Mouse (Mus musculus) gastrocnemius, postnatal 10 days (tissue): ENCODE measurements around the gene Ddn. TPM values are rescaled to one million over a fixed set of nuclear protein-coding genes. Genes with fewer than 3 reads are reported as not detected.

Experiments used
- DNase-seq: peaks from one replicate; pipeline ENCODE4 v3.0.0; 2021; ENCODE audit warnings: mixed read lengths
- long read RNA-seq, 2 experiments: library from polyadenylated mRNA; stranded (forward); transcript quantifications; one replicate each; pipeline ENCODE4 v2.0.0; 2021
- total RNA-seq, 2 experiments: library from RNA; stranded (reverse); gene quantifications; 2 replicates each; pipeline ENCODE4 v1.2.3; 2021

The Ddn gene
- total RNA-seq = 1 to 10 TPM; 2.2 to 2.7 TPM
- long read RNA-seq, experiment 1, partial matches to known transcripts = 0 of 4 reads
- long read RNA-seq, experiment 1, other reads (novel, unspliced or antisense) = 0 of 4 reads
- long read RNA-seq, experiment 2, partial matches to known transcripts = 0 of 11 reads
- long read RNA-seq, experiment 2, other reads (novel, unspliced or antisense) = 7 of 11 reads

DNA sequence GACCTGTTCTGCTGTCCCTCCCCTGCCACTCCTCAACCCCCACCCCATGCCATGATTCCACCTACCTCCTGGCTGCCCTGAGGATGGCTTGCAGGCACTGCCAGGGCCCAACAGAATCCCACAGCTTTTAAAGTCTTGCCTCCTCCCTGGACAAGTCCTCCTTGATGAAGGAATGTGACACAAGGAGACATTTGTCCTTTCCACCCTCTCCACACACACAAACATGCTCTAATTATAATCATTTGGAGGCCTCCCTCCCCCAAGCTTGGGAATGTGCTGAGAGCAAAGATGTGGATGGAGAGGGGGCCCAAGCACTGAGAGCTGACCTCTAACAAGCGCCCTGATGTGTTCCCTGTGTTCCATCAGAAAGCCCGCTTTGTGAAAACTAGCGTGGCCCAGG is at the start of gene Ddn:
Gene Ddn (minus strand): TSS at position 101 of the 400 bp plus-strand sequence.
- DNase-seq = no peak

DNA sequence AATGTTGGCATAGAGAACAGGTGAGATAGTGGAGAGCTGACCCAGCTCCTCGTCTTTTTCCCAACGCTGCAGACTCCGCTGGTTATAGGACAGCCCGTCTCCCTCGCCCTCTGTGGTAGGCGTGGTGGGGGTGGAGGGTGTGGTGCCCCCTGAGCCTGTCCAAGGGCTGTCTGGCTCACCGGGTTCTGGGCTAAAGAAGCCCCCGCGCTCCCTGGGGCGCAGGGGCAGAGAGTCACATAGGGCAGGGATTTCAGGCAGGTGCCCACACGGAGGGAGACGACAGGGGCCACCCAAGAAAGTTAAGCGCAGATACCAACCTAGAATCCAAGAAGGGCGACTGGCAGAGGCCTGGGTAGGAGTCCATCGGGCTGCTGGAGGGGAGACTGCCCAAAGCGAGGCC is 44.9 kb upstream of the Ddn start:
- DNase-seq = no peak

DNA sequence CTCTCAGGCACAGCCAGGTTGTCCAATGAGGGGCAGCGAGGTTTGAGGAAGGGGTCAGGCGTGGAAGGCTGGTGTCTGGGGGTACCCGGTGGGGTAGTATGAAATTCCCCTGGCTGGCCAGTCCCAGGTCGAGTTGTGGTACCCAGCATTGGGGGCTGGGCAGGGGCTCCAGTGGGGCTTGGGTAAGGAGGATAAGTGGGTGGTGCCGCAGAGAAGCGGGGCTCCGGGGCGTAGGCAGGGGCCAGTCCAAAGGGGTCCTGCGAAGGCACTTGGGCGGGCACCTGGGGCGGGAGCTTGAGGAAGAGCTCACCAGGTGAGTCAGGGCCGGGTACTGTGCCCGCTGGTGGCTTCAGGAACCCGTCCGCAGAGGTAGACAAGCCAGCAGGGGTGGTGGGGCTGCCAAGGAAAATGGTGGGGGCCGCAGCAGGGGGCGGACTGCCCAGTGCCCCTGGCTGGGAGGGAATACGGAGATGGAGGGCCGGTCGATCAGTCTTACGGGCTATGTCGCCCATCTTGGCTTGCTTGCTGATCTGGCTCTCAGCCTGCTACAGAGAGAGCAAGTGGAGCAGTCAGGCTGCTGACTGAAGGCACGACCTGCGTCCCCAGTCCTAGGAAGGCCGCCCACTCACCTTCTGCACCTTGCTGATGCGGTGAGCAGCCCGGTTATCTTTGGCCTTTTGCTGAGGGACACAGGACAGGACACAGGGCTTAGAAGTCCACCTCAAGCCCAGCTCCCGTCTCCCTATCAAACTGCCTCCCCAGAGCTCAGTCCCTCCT is 44.1 kb upstream of the Ddn start:
- no peak for DNase-seq

DNA sequence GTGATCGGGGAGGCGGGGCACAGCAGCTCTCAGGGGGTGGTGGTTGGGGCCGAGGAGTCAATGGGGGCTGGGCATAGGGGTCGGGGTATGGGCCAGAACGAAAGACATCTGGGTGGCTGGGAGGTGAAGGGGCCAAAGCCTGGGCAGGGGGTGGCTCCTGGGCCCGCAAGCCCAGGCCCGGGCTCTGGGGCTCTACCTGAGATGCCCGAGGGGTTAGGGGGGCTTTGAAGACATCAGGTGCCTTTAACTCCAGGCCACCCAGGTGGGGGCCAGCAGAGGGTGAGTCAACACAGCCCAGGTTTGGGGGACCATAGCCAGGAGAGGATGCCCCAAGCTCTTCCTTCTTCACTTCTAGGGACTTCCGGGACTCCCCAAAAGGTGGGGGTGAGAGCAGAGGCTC is 43.4 kb upstream of the Ddn start:
- no peak for DNase-seq

DNA sequence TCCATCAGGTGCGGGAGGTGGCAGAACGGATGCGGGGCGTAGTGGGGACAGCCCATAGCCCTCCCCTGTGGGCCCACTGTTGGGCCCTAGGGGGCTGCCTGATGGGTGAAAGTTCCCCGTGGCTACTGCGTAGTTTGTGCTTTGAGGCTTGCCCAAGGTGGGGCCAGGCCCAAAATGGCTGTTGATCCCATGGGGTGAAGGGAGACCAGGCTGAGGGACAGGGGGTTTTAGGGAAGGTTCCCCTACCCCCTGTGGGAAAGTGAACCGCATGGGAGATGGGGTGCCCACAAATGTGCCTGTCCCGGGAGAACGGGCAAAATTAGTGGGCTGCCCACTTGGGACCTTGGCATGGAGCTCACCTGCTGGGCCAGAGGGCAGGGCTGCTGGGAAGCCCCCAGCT is 42.8 kb upstream of the Ddn start:
- peak; percentile 6 for DNase-seq

DNA sequence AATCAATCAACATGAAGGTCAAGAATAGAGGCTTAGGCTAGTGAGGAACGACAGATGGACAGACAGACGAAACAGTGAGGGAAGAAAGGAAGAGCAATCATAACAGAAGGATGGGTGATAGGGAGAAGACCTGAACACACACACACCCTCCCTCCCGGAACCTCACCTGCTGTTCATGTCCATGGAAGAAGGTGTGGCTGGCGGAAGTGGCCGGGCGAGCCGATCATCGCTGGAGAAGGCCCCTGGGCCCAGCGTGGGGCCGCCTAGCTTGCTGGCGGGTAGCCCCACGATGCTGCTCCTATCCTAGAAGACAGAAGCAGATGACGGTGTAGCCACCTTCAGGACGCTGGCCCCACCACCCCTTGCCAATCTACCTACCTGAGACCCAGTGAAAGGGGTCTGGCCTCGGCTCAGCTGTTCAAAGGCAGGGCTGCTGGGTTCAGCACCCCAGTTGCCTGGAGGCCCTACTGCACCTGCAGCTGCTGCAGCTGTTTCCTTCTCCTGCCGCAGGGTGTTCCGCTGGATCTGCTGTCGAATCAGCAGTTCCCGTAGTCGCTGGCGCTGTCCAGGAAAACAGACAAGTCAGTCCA is 42.0 kb upstream of the Ddn start:
- DNase-seq = peak; percentile 5

DNA sequence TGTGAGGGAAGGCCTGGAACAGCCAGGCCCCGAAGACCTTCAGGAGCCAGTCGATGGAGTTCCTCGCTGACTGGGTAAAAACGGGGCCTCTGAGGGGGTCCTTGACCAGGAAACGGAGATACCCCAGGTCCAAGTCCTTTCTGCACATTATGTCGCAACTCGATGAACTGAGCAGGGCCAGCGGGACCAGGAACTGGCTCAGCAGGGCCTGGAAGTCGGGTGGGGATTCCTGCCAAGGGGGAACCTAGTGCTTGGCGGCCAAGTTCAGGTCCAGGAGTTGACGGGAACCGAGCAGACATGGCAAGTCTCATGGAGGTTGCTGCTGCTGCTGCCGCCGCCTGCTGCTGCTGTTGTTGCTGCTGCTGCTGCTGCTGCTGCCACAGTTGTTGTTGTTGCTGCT is 41.4 kb upstream of the Ddn start:
- DNase-seq = peak; percentile 13

DNA sequence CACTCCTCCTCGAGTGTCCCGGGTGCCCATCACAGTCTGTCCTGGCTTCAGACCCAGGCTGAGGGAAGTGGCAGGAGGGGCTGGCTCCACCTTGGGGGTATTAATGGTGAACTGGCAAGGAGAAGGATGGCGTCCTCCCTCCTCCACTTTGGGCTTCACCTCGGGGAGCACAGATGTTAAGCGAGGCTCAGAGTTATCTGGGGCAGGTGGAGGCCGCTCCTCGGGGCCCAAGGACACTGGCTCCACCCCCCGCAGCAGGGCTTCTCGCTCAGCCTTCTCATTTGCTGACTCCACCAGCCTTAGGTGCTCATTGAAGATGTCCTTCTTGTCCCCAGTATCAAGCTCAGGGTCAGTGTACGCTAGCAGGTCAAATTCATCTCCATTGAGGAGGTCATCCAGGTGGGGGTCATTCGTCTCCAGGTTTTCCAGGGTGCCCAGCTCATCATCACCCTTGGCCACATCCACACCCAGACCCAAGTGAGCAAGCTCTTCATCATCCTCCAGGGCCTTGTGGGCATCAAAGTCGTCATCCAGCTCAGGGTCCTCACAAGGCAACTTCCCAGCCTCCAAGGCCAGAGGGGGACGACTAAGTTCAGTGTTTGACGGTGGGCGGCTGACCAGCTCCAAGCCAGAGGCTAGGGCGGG is 40.8 kb upstream of the Ddn start:
- no peak for DNase-seq

DNA sequence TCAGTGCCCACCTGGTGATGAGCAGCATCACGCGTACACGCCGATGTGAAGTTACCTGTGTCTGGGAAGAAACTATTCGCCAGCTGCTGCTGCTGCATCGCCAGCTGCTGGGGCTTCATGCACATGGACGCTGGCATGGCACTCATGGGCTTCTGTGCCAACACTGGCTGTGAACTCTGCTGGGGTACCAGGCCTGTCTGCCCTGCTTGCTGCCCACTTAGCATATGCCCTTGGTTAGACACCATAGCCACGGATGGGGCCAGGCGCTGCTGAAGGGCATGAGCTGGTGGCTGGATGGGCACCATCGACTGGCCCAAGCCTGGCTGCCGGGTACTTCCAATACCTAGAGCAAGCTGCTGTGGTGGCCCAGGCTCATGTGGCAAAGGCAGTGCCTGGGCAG is 39.9 kb upstream of the Ddn start:
- no peak for DNase-seq

DNA sequence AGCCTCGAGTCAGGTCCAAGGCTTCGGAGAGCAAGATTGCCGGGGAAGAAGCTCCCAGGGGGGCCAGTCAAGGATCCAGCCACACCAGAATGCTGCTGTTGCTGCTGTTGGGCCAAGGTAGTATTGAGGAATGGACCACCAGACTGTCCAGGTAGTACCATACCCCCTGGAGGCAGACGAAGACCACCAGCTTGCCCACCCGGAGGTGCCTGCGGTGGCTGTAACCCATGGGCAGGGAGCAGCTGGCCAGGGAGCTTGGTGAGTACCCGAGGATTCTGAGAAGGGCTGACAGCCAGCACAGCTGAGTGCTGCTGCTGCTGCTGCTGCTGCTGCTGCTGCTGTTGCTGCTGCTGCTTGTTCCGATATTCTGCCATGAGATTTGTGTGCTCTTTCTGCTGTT is 36.9 kb upstream of the Ddn start:
- no peak for DNase-seq

DNA sequence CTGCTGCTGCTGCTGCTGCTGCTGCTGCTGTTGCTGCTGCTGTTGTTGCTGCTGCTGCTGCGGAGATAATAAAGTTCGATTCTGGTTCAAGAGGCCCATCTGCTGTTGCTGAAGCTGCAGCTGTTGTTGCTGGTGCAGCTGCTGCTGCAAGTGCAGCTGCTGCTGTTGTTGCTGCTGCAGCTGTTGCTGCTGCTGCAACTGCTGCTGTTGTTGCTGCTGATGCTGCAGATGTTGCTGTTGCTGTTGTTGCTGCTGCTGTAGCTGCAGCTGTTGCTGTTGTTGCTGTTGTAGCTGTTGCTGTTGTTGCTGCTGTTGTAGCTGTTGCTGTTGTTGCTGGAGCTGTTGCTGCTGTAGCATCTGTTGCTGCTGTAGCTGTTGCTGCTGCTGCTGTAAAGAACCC is 35.9 kb upstream of the Ddn start:
- no peak for DNase-seq

DNA sequence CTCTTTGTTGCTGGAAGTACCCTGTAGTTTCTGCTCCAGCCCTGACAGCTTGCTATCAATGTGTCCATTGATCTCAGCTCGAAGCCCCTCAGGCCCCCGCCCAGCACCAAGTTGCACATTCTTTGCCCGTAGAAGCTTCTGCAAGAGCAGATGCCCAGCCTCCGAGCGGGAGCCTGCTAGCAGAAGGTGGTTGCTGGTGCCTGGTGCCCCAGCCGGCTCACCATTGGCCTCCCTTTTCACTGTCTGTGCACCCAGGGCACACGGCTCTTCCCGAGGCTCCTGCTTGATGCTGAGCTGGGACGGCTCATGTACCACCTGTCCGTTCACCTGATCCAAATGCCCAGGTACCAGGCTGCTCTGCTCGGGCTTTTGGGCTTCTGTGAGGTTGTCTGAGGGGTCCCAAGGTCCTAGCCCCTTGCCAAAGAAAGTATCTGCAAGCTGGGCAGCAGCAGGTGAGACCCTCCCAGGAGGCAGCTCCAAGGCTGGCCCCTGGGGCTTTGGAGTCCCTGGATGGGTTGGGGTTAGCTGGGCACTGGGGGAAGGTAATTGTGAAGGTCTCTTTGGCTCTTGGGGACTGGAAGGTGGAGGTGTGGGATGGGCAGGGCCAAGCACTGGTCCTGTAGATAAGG is 34.4 kb upstream of the Ddn start:
- DNase-seq = no peak

DNA sequence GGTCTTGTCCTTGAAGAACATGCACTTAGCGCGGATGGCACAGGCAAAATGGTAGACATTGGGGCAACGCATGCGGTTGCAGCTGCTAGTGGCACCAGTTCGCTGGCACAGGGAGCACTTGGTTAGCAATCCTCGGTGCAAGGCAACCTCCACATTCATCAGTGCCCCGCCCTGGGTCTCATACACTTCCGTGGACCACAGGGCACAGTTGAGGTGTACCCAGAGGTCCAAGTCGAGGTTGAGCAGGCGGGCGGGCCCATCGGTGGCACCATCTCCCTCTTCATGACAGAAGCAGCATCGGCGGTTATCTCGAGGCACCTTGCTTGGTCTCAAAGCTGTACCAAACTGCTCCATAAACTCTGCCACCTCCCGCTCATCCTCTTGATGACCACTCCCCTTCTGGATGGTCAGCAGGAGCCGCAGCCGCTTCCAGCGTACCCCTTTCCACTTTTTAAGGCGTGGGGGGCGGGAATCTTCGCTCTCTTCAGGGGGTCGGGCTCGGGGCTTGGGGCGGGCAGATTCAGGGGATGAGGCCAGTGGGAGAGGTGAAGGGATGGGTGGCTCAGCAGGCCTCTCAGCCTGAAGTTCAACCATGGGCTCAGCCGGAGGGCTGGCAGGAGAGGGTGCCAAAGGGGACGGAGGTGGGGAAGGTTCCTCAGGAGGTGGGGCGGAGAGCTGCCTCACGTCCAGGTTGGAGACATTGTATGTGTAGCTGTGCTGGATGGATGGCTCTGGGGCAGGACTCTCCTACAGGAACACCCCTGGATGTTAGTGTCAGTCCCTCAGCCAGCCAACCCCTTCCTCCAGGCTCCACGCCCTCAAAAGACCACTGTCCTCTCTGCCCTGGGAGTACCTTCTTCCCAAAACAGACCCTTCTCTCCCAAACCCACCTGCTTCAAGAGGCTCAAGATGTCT is 30.6 kb upstream of the Ddn start:
- no peak for DNase-seq

DNA sequence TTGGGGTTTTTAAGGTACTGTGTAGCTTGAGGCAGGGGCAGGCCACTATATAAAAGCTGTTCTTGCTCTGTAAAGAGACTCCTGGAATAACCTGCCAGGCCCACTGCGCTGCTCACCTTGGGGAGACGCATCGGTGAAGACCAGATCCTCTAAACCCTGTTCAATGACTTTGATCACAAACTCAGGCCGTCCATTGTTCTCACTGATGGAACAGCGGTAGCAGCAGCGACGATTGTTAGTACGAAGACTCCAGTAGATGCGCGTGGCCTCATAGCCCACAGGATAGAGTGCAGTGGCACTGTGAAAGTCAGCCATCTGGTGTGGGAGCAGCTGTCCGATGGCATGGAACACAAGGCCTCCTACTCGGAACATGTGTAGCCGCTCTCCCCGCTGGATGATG is 29.9 kb upstream of the Ddn start:
- DNase-seq = no peak

DNA sequence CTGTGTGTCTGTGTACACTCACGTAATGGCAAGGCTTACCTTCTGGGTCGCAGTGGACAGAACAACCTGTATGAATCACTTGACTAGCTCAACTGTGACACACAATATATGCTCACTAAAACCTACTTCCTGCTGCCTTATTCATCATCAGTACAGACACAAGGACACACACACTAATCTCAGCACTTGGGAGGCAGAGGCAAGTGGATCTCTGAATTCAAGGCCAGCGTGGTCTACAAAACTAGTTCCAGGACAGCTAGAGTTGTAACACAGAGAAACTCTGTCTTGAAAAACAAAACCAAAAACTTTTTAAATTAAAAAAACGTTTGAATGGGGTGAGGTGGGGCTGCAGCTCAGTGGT is 28.4 kb upstream of the Ddn start:
- DNase-seq = no peak

DNA sequence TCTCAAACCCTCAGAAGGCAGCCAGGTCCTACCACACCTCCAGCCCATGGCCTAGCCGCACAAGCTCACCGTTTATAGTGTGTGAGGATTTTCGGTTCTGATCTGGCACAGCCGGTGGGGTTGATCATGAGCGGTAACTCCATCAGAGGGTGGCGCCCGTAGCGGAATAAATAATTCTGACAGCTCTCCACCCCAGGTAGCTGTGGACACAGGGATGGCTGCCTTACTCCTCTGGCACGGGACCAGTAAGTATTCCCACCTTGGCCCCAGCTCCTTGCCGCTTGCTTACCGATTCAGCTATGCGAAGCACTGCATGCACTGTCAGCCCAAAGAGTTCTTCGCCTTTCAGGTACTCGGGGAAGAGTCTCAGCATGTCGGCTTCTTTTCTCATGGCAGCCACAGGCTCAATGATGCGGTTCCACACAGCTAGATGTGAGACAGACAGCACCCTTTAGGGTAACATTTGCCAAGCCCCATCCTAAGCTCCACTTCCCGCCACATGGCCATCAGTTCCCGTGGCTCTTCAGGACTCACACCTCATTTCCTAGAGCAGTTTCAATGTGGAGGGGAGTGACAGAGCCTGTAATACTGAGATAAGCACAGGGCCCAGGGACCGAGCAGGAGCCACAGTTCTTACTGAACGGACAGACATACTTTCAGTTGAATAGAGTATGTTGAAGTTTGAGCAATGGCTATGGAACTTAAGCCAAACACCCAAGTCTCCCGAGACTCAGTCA is 27.9 kb upstream of the Ddn start:
- no peak for DNase-seq

DNA sequence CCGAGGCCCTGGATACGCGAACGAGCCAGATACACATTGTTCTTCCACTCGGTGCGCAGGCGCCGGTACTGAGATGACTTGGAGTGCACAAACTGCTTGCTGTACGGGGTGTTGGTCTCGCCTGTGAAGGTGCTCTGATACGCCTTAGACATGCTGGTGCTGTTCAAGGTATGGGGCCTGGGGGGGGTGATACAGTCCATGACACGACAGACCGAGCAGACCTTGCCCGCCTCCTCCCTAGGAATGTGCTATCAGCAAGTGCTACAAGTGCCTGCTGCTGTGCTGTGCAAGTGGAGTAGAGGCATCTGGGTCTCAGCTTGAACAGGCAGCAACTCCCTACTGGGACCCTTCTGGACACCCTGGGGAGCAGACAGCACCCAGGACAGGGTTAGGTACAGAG is 26.0 kb upstream of the Ddn start:
- no peak for DNase-seq

DNA sequence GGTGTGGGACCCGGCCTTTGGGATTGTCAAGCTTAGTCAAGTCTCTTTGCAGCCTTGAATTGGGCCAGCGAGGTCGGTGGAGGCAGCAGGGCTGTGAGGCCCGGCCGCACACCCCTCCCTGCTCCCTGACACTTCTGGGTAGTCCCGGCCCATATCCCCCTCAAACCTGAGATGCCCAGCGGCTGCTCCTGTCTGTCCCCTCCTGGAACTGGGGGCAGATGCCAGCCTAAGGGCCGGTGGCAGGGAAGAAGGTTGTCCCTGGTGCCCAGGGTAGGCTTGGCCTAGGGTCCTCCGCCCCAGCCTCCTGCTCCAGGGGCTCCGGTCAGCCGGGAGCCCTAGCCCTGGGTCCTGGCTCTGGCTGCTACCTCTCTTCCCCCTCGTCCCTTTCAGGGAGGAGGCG is 24.8 kb upstream of the Ddn start:
- DNase-seq = no peak

DNA sequence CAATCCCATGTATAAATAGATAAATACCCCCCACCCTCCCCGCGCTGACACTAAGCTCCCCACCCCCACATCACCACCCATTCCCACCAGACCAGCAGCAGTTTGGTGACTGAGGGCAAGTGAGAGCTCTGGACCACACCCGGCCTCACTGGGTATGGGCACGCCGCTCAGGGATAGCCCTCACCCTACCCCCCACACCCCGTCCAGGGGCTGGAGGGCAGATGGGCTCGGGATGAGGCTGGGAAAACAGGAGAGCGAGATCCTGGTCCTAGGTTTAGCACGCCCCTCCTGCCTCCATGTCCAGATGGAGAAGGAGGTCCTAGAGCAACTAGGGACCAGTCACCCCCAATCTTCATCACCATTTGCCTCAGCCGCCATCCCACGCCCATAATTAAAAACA is 24.0 kb upstream of the Ddn start:
- DNase-seq = no peak

DNA sequence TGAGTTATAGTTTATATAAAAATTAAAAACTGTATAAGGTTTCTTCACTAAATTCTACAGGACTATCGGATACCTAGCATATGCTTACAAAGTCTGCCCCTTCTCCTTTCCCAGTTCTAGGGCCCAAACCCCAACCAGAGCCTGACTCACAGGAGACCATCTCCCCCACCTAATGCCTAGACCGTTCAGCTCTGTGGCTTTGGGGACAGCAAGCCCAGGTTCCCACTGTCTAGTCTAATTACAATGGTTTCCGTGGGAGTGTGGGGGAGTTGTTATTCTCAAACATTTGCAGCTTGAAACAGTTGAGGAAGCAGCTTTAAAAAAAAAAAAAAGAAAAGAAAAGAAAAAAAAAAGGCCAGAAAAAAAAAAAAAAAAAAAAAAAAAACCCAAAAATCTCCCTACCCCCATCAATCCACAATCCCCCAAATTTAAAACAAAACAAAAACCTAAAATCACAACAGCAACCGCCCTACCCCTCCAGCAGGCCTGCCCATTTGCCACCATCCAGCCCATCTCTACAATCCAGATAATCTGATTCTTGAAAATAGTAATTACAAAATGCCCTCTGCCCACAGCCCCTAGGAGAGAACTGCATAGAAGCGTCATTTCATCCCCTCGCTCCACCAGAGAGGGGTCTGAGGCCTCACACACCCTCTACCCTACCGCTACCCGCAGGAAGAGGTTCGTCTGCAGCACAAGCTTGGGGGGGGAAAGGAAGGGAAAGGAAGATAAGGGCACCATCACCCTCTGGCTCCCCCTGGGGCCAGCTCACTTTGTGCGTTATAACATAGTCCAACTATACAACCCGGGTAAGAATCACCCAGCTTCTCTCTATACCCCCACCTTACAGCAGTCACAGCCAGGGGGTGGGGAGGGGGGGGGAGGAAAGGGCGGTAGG is 23.1 kb upstream of the Ddn start:
- DNase-seq = no peak
